Mouse (Mus musculus) bone marrow macrophage, adult 2 months (primary cell): ENCODE results near the gene Bbs1.

Experiments
- CTCF ChIP-seq: IDR thresholded peaks from 2 replicates; pipeline ENCODE4 v1.5.1; 2012; ENCODE audit warnings: low read depth, mild to moderate bottlenecking, low read length, moderate library complexity
- POLR2A ChIP-seq: IDR thresholded peaks from 2 replicates; pipeline ENCODE4 v1.6.1; 2012; ENCODE audit warnings: mild to moderate bottlenecking, low read depth, low read length, borderline replicate concordance

DNA sequence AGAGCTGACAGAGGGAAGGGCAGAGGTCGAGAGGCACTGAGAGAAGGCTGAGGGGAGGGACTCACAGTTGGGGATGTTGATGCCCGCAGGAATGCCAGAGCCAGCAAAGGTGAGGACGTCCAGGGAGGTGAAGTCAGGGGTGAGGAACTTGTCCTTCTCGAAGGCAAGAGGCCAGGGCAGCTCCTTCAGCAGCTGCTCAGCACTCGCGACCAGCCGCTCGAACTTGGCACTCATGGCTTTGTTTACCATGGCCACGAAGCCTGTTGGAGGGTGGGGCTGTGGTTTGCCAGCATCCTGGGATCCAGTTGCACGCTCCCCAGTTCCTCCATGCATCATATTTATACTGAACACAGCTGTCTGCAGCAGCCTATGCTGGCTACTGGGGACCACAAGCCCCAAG is 10.4 kb upstream of the Bbs1 start:
- TF ChIP-seq POLR2A: no peak
- no peak for TF ChIP-seq CTCF
